In genomic region chr15:89512679-89513078, GRCm38 (mm10) we compare ENCODE assay signal across 18 mouse cellular contexts. TPM values are rescaled to one million over a fixed set of nuclear protein-coding genes. Genes with fewer than 3 reads are reported as not detected.
"Had no signal": no experiment of that assay in that cellular context is flagged by ENCODE, and none has a peak within 500 bp of the region (broad histone marks: within the 10 kb centered on the region; RNA-seq: fewer than 3 reads in every experiment).

No protein-coding gene starts in this region.

- H3K9me3 ChIP-seq: midbrain, embryonic 15.5 days; neural tube, embryonic 12.5 days had no signal

- H3K9ac ChIP-seq: midbrain, embryonic 15.5 days; neural tube, embryonic 12.5 days had no signal

- ATAC-seq: inflammation-experienced regulatory T-cells, adult 6 months; intestine, postnatal 0 days; lung, postnatal 0 days; midbrain, embryonic 15.5 days had no signal

- H3K4me2 ChIP-seq: midbrain, embryonic 11.5 days; midbrain, embryonic 15.5 days; neural tube, embryonic 12.5 days had no signal

- DNase-seq: kidney, adult 8-10 months; kidney, postnatal 25 days; layer of hippocampus, adult 9-11 months; left cerebral cortex, postnatal 4 days; lung, adult 2 months; lung, postnatal 36 days; right cerebral cortex, postnatal 14 days; thymus, postnatal 4 days had no signal

- H3K4me3 ChIP-seq: midbrain, embryonic 15.5 days; neural tube, embryonic 12.5 days had no signal

- H3K27ac ChIP-seq: midbrain, embryonic 15.5 days; neural tube, embryonic 12.5 days had no signal

- H3K27me3 ChIP-seq: midbrain, embryonic 15.5 days; neural tube, embryonic 12.5 days had no signal

- H3K36me3 ChIP-seq: midbrain, embryonic 15.5 days; neural tube, embryonic 12.5 days had no signal

- H3K4me1 ChIP-seq: midbrain, embryonic 15.5 days; neural tube, embryonic 12.5 days had no signal

RNA-seq across cellular contexts. Expression of gene Shank3, which starts 13.3 kb away (rescaled TPM):
- total RNA-seq: monocyte, adult 5-6 weeks; neutrophil, adult 5-6 weeks had no signal
- polyA plus RNA-seq: inflammation-experienced regulatory T-cells, adult 6 months had no signal

RNA-seq across cellular contexts. Expression of gene Acr, which starts 55.4 kb away (rescaled TPM):
- total RNA-seq: megakaryocyte, adult 5-6 weeks; monocyte, adult 5-6 weeks; neutrophil, adult 5-6 weeks had no signal
- polyA plus RNA-seq: inflammation-experienced regulatory T-cells, adult 6 months; lung, postnatal 0 days; stomach, embryonic 16.5 days had no signal

RNA-seq across cellular contexts. Expression of gene Mapk8ip2, which starts 59.0 kb away (rescaled TPM):
- total RNA-seq: megakaryocyte, adult 5-6 weeks; monocyte, adult 5-6 weeks; neutrophil, adult 5-6 weeks had no signal
